Mouse (Mus musculus) liver, postnatal 0 days (tissue): ENCODE measurements around the gene Tbc1d10a.

Experiments used
- CTCF ChIP-seq: sonication (generic); IDR thresholded peaks from 2 replicates; pipeline ENCODE4 v1.5.1; 2016; ENCODE audit warnings: antibody characterized with exemption, low read depth
- EP300 ChIP-seq: IDR thresholded peaks from 2 replicates; pipeline ENCODE4 v1.6.1; 2016; ENCODE audit warnings: antibody characterized with exemption, low read depth, mild to moderate bottlenecking

DNA sequence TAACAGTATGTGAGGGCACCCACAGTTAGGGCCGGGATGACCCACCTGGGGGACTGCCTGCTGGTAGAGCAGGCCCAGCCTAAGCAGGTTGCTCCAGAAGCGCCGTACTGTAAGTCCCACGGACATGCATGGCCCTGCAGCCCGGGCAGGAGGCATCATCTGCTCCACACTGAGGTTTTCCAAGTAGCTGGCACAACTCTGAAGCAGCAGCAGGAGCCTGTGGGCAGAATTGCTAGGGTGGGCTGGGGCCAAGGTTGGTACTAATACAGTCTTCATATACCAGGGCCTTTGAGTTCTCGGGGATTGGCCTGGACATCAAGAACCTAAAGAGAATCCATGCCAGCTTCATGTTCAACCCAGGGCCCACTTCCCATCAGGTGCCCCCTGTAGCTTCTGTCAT, 36.7 kb upstream of the Tbc1d10a start:
- TF ChIP-seq EP300 (no peak), CTCF (no peak)
